Mouse (Mus musculus) urinary bladder, postnatal 0 days (tissue): ENCODE results near the gene Cyb561d1. TPM values are rescaled to one million over a fixed set of nuclear protein-coding genes. Genes with fewer than 3 reads are reported as not detected.

Source experiments
- polyA plus RNA-seq: library from polyadenylated mRNA; unstranded; fragments of >200 nt; fragmentation: Nextera tagmentation; extraction: Ambion mirVana; gene quantifications from 2 replicates; pipeline ENCODE4 v1.2.1, GENCODE M21; 2015

Gene Cyb561d1
- polyA plus RNA-seq = 3.2 and 4.2 TPM in 2 replicates

DNA sequence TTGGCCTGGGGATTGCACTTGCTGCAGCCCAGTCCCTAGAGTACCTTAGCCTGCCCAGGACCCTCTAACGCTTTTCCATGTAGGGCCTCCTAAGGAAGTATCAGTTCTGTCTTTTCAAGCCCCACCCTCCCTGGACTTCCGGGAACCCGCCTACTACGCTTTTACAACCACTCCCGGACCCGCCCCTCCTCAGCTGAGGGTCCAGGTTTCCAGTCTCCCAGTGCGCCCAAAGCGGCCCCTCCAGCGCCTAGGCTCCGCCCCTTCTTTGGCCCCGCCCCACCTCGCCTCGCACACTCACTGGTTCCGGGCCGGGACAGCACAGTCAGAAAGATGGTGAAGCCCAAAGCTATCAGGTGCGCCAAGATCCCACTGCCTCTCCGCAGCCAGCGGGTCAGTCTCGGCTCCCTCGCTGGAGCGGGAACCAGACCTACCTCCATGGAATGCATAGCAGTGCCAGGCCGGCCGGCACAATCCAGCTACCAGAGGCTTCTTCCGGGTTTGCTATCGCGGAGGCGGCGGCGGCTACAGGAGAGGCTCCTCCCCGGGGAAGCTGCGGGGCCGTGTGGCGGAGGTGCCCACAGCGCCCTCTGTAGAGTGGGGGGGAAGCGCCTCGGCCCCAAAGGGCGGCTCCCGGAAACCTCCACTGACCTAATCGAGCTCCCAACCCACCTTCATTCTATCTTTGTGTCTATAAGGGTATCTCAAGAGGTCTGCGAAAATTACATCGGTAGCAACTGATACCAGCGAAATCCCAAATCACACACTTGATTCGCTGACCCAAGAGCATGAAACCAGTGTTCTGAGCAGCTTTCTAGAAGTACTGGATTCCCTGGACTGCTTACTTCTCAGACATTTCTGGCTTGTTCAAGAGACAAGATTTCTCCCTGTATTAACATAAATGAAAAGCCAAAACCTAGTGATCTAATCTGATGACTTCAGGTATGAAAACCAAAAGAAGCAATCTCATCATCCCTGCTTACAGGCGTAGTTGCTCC lies at the start of gene Cyb561d1:
Cyb561d1 (minus strand) TSS at position 884 of the 995 bp plus-strand sequence.

DNA sequence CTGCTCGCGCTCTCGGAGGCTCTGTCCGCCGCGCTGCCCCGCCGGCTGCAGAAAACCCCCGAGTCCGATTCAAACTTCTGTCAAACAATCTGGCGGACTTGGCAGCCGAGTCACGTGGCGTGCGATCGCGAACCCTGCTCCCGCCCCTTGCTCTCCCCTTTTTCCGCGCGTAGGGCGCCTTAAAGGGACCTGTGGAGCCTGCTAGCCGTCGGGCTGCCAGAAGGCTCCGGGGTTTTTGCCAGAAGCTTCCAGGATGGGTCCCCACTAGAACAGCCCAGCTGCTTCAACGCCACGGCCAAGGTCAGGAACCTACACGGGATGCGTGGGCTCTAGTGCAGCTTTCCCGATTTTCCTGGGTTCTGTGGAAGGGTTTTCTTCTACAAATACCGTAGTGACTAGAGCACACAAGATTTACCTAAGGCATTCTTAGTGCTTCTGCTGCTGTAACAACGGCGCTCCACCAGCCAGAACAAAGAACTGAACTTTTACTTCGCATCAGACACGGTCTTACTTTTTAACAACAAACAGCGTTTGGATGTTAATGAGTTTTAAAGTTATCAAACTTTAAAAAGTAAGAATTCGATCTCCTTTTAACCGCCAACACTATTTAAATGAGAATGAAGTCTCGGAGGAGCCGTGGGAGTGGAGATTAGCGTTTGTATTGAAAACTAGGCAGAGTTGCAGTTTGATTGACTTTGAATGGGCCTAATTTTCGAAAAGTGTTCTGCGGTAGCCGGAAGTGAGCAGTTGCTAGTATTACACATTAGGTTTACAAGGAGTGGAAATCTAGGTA lies 25.7 kb upstream of the Cyb561d1 start, which contains the start of gene Sypl2:
Sypl2 (minus strand) TSS at position 91 of the 793 bp plus-strand sequence.

DNA sequence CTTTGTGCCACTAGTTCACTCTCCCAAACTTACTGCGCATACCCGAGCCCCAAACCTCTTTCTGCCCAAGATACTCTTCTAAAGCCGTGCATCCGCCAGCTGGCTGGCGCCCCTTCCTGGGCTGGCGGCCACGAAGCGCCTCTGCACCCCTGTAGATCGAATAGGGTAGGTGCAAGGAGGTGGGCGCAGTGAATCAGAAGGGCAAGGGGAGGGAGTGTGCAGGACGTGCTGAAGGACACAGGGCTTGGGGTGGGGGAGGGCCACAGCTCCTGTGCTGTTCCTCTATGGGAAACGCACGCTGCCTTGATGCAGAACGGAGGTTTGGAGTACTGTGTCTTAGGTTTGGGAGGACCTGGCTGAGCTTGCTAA lies 9.7 kb upstream of the Cyb561d1 start, which contains the start of gene Atxn7l2:
Atxn7l2 (minus strand) TSS at position 164 of the 369 bp plus-strand sequence.

DNA sequence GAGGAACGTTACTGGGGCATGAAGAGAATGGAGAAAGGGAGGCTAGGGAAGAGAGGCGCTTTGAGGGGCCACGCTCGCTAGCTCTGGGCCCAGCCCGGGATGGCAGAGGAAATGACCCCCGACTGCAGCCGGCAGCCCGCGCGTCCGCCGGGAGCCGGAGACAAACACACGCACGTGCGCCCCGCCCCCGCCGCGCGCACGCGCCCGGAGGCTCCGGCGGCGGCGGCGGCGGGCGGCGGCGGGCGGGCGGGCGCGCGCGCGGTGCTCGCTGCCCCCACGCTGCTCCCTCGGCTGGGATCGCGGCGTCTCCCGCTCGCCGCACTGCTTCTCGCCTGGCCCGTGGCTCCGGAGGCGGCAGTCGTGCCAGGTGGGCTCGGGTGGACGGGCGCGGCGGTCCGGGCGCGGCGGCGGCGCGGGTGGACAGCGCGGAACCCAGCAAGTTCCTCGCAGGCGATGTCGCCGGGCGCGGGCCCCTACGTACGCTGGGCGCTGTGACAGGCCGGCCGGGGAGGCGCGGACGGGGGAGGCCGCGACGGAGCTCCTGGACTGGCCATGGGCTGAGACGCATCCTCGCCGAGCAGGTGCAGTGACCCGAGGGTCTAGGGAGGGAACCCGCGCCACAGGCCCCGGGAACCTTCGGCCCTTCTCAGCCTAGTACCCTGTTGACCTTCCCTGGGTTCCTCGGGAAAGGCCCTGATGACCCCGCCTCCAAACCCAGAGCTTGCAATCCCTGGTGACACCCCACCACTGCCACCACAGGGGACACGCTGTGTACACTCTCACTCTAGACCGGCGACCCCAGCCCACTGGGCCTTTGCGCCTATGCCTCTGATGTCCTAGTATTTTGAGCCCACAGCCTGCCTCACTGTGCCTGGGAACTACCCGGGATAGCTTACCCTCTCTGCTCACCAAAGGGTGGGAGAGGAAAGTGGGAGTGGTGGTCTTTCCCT lies 14.6 kb downstream of the Cyb561d1 start, which contains the start of gene Amigo1:
Amigo1 (plus strand) TSS at position 238 of the 950 bp plus-strand sequence.

DNA sequence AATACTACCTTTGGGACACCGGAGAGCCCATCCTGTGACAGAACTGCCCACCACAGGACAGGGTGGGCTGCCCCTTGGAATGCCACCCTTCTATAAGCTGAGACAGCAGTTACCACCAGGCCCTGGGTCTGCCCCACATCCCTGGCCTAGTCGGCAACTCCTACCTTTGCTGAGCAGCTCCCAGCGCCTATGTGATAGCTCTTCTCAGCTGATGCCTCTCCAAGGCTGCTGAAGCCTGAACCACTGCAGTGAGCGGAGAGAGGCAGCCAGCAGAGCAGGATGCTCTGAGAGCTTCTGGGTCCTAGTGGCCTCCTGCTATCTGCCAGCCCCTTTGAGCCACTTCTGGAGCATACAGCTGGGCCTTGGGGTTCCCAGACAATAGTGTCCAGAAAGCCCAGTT lies 46.4 kb downstream of the Cyb561d1 start, which contains the start of gene Gpr61:
Gpr61 (minus strand) TSS at position 227 of the 400 bp plus-strand sequence.

Other genes with a start within 250 kb of the Cyb561d1 start
- gene Gstm3, start 231.9 kb downstream of the Cyb561d1 start, polyA plus RNA-seq = 0.33 and 0.40 TPM in 2 replicates
- gene Gstm2, start 214.8 kb downstream of the Cyb561d1 start, polyA plus RNA-seq = 109 and 123 TPM in 2 replicates
- 1,712 and 1,836 TPM in 2 replicates for gene Gstm1, start 183.2 kb downstream of the Cyb561d1 start, polyA plus RNA-seq
- gene Gstm4, start 156.3 kb downstream of the Cyb561d1 start, polyA plus RNA-seq = 58.6 and 63.9 TPM in 2 replicates
- gene Ampd2, start 114.6 kb downstream of the Cyb561d1 start, polyA plus RNA-seq = 14.9 and 16.5 TPM in 2 replicates
- 0.28 and 0.45 TPM in 2 replicates for gene Gnat2, start 108.4 kb downstream of the Cyb561d1 start, polyA plus RNA-seq
- gene Gnai3, start 55.1 kb downstream of the Cyb561d1 start, polyA plus RNA-seq = 98.7 and 117 TPM in 2 replicates
- 0.06 TPM in 1 of 2 replicates, not detected in the other for gene Gpr61, start 46.3 kb downstream of the Cyb561d1 start, polyA plus RNA-seq
- 2.7 and 3.2 TPM in 2 replicates for gene Amigo1, start 14.9 kb downstream of the Cyb561d1 start, polyA plus RNA-seq
- gene Atxn7l2, start 9.7 kb upstream of the Cyb561d1 start, polyA plus RNA-seq = 3.8 and 4.5 TPM in 2 replicates
- 0.05 TPM in 2 replicates for gene Sypl2, start 25.4 kb upstream of the Cyb561d1 start, polyA plus RNA-seq
- 187 and 210 TPM in 2 replicates for gene Psma5, start 55.7 kb upstream of the Cyb561d1 start, polyA plus RNA-seq
- gene Sort1, start 82.9 kb upstream of the Cyb561d1 start, polyA plus RNA-seq = 7.2 and 8.6 TPM in 2 replicates
- not detected in 2 replicates for gene Mybphl, start 163.7 kb upstream of the Cyb561d1 start, polyA plus RNA-seq
- 7.8 and 9.2 TPM in 2 replicates for gene Psrc1, start 182.6 kb upstream of the Cyb561d1 start, polyA plus RNA-seq
- 0.73 and 1.7 TPM in 2 replicates for gene Celsr2, start 214.3 kb upstream of the Cyb561d1 start, polyA plus RNA-seq
- 76.3 and 84.8 TPM in 2 replicates for gene Sars, start 244.0 kb upstream of the Cyb561d1 start, polyA plus RNA-seq